Mouse (Mus musculus) splenic B cell, adult 2 months (primary cell): ENCODE measurements around the gene Dap.

Source experiments
- DNase-seq: peaks from one replicate; pipeline ENCODE4 v3.0.0-alpha.2; 2011; ENCODE audit warnings: low read depth, low spot score
- H3K27me3 ChIP-seq: 2 replicates; pipeline ENCODE4 v1.6.1; 2012; ENCODE audit warnings: mild to moderate bottlenecking, low read length, moderate library complexity, mixed read lengths; ENCODE audit not compliant: control insufficient read depth, poor library complexity, insufficient read depth, severe bottlenecking
- H3K36me3 ChIP-seq: 2 replicates; pipeline ENCODE4 v1.6.1; 2012; ENCODE audit warnings: mild to moderate bottlenecking, low read length, moderate library complexity, mixed read lengths; ENCODE audit not compliant: control insufficient read depth, poor library complexity, insufficient read depth, severe bottlenecking

The Dap gene

DNA sequence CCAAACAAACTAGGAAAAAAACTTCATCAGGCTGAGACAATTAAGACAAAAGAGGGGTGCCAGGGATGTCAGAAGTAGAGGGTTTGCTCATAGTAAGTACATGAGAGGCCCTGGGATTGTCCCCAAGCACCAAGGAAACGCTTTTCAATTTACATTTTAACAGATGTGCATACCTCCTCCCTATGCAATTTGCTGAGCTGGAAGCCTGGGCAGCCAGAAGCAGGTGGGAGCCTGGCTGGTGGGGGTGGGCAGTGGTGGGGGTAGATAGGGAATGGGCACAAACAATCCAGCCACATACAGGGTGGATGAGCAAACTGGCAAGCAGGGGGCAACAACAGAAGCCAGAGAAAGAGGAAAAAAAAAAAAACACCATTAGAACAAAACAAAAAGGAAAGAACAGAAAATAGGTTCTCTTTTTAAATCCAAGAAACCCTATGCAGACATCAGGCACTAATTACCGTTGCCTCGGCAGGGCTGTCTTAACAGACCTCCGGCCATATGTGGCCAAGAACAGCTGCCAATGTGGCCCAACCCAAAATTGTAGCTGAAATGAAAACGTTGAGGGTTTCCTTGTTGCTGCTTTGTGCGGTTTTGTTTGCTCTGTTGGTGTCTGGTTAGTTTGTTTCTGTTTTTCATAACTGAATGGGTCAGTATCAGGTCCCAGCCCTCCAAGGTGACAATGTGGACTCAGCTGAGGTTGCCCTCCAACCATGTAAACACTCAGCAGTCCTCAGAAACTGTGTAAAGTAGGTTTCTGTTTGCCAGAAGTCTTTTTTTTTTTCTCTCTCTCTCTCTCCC is 94.2 kb downstream of the Dap start:
- H3K36me3 ChIP-seq, result no peaks in the 10 kb centered on the region
- DNase-seq, result no peak
- no peaks in the 10 kb centered on the region for H3K27me3 ChIP-seq

DNA sequence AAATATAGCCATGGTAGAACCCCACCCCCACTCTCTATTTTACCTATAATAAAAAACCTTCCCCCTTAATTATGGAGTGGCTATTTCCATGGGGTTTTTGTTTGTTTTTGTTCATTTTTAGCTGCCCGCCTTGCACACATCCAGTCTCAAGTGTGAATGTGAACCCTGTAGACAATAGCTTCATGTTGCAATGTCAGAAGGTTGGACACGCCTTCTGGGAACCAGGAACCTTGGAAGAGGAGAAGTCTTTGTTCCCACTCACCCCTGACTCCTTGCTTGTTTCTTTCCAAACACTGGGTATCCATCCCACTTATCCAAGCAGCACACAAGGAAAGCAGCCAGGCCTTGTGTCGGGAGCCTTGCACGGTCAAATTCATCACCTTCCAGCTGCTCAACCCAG is 94.9 kb downstream of the Dap start:
- DNase-seq, result no peak
- Histone ChIP-seq H3K36me3 (no peaks in the 10 kb centered on the region), H3K27me3 (no peaks in the 10 kb centered on the region)

DNA sequence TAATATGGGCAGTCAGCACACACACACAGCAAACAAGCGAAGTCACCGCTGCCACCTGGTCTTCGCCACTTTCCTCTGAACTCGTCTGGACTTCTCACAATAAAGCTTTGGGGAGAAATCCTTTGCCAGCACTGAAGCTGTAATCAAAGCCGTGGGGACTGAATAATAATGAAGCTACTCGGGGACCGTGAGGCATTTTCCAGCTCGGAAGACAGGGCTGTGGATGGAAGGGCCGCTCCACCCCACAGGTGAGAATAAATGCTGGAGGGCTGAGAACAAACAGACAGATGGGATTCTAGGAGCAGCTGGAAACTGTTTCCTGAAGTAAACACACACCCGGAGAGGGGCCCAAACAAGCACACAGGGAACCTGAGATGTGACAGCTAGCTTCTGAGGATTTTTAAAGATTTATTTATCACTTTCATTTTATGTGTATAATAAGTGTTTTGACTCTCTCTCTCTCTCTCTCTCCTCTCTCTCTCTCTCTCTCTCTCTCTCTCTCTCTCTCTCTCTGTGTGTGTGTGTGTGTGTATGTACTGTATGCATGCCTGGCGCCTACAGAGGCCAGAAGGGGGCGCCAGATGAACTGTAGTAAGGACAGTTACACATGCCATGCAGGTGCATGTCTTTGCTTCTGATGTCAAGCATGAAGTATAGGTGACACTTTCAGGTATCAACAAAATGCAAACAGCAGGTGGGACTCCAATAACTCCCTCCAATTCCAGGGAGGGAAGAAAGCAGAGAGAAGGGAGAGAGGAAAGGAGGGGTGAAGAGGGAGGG is 96.7 kb downstream of the Dap start:
- Histone ChIP-seq H3K36me3 (no peaks in the 10 kb centered on the region), H3K27me3 (no peaks in the 10 kb centered on the region)
- peak; percentile 33 for DNase-seq

DNA sequence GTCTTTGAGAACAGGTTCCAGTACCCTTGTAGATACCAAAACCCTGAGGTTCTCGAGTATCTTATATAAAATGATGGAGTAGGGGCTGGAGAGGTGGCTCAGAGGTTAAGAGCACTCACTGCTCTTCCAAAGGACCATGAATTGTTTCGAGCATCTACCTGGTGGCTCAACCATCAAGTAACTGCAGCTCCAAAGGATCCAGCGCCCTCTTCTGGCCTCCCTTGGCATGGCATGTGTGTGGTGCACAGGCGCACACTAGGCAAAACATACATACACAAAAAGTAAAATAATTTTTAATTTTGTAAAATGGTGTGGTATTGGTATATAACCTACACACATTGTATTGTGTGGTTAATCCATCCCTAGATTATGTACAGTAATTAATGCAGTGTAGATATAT is 99.6 kb downstream of the Dap start:
- peak; percentile 45 for DNase-seq
- H3K36me3 ChIP-seq, result no peaks in the 10 kb centered on the region
- no peaks in the 10 kb centered on the region for H3K27me3 ChIP-seq
